Comparison of ENCODE assay signal across 17 mouse cellular contexts in genomic region chr19:19034482-19035315, GRCm38 (mm10).
"Had no signal": no experiment of that assay in that cellular context is flagged by ENCODE, and none has a peak within 500 bp of the region (broad histone marks: within the 10 kb centered on the region; RNA-seq: fewer than 3 reads in every experiment).

No protein-coding gene starts in this region.

- H3K4me3 ChIP-seq: liver, embryonic 13.5 days; liver, embryonic 15.5 days; megakaryocyte, embryonic 14.5 days; midbrain, embryonic 13.5 days; midbrain, embryonic 15.5 days; neural tube, embryonic 12.5 days; stomach, embryonic 15.5 days had no signal

- H3K27ac ChIP-seq: liver, embryonic 13.5 days; liver, embryonic 15.5 days; macrophage; midbrain, embryonic 13.5 days; midbrain, embryonic 15.5 days; neural tube, embryonic 12.5 days; stomach, embryonic 15.5 days; stomach, postnatal 0 days had no signal

- H3K27me3 ChIP-seq: liver, embryonic 13.5 days; liver, embryonic 15.5 days; megakaryocyte, embryonic 14.5 days; midbrain, embryonic 13.5 days; midbrain, embryonic 15.5 days; neural tube, embryonic 12.5 days; stomach, embryonic 15.5 days had no signal

- H3K36me3 ChIP-seq: liver, embryonic 13.5 days; liver, embryonic 15.5 days; midbrain, embryonic 13.5 days; midbrain, embryonic 15.5 days; neural tube, embryonic 12.5 days; stomach, embryonic 15.5 days had no signal

- H3K9ac ChIP-seq: liver, embryonic 13.5 days; liver, embryonic 15.5 days; liver, postnatal 0 days; midbrain, embryonic 13.5 days; midbrain, embryonic 15.5 days; neural tube, embryonic 12.5 days; stomach, embryonic 15.5 days had no signal

- H3K4me1 ChIP-seq: liver, embryonic 13.5 days; liver, embryonic 15.5 days; megakaryocyte, embryonic 14.5 days; midbrain, embryonic 13.5 days; midbrain, embryonic 15.5 days; neural tube, embryonic 12.5 days; stomach, embryonic 15.5 days had no signal

- ATAC-seq: liver, postnatal 0 days; midbrain, embryonic 13.5 days; midbrain, embryonic 15.5 days had no signal

- H3K4me2 ChIP-seq: liver, embryonic 11.5 days; liver, embryonic 13.5 days; liver, embryonic 15.5 days; midbrain, embryonic 11.5 days; midbrain, embryonic 13.5 days; midbrain, embryonic 15.5 days; neural tube, embryonic 12.5 days; stomach, embryonic 15.5 days had no signal

- H3K9me3 ChIP-seq: liver, embryonic 13.5 days; liver, embryonic 15.5 days; megakaryocyte, embryonic 14.5 days; midbrain, embryonic 13.5 days; midbrain, embryonic 15.5 days; neural tube, embryonic 12.5 days; stomach, embryonic 15.5 days had no signal

- DNase-seq: liver, embryonic 13.5 days; liver, postnatal 0 days; lung, postnatal 36 days; right cerebral cortex, postnatal 14 days; thymus, adult 2 months; thymus, postnatal 25 days; thymus, postnatal 4 days had no signal
